Mouse (Mus musculus) liver, postnatal 0 days (tissue): ENCODE data around the gene Krt20.

ENCODE experiments used
- CTCF ChIP-seq: sonication (generic); IDR thresholded peaks from 2 replicates; pipeline ENCODE4 v1.5.1; 2016; ENCODE audit warnings: antibody characterized with exemption, low read depth
- EP300 ChIP-seq: IDR thresholded peaks from 2 replicates; pipeline ENCODE4 v1.6.1; 2016; ENCODE audit warnings: antibody characterized with exemption, low read depth, mild to moderate bottlenecking

DNA sequence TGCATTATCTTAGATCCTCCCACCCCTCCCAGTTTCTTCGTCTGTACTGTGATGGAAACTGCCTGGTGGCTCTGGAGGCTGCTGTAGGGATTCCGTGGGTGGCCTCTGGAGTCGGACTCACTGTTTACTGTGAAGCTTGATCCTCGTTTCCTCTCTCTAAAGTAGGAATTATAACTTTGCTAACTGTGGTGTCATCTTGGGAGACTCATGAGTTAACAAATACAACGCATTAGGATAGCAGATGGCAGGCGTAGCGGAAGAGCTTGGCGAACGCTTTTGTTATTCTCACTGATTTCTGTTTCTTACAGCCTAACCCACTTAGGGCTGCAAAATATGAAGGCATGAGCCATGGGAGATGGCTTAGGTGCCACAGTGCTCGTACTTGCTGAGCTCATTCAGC lies 45.5 kb downstream of the Krt20 start:
- no peak for TF ChIP-seq CTCF
- TF ChIP-seq EP300: no peak
